Mouse (Mus musculus) limb, embryonic 15.5 days (tissue): ENCODE measurements around the gene Cd300ld2. TPM values are rescaled to one million over a fixed set of nuclear protein-coding genes. Genes with fewer than 3 reads are reported as not detected.
"Not testable (repeated sequence)": the region's sequence is repeated elsewhere in the genome, so short reads cannot be mapped to it uniquely, and the experiment has no call there.

Experiments used
- ATAC-seq: fragments of 200-750 bp; cut with Nextera tagmentation; 2 replicates; pipeline ENCODE4 v1.8.0; 2017; ENCODE audit warnings: low read depth, moderate TSS enrichment; ENCODE audit not compliant: insufficient number of reproducible peaks, low FRiP score, low TSS enrichment
- H3K27ac ChIP-seq: fragments of 300-500 bp; sonication (generic); 2 replicates; pipeline ENCODE4 v1.5.1; 2015; ENCODE audit warnings: moderate library complexity, mild to moderate bottlenecking, inconsistent platforms
- H3K27me3 ChIP-seq: fragments of 300-500 bp; sonication (generic); 2 replicates; pipeline ENCODE4 v1.6.1; 2015; ENCODE audit warnings: inconsistent platforms
- H3K36me3 ChIP-seq: fragments of 300-500 bp; sonication (generic); 2 replicates; pipeline ENCODE4 v1.6.1; 2015; ENCODE audit warnings: inconsistent platforms
- H3K4me1 ChIP-seq: fragments of 300-500 bp; sonication (generic); 2 replicates; pipeline ENCODE4 v1.6.1; 2015; ENCODE audit warnings: inconsistent platforms
- H3K4me2 ChIP-seq: fragments of 300-500 bp; sonication (generic); 2 replicates; pipeline ENCODE4 v1.6.1; 2015; ENCODE audit warnings: mild to moderate bottlenecking, inconsistent platforms
- H3K4me3 ChIP-seq: fragments of 300-500 bp; sonication (generic); 2 replicates; pipeline ENCODE4 v1.5.1; 2015; ENCODE audit warnings: mild to moderate bottlenecking, inconsistent platforms
- H3K9ac ChIP-seq: fragments of 300-500 bp; sonication (generic); 2 replicates; pipeline ENCODE4 v1.6.1; 2015; ENCODE audit warnings: inconsistent platforms
- H3K9me3 ChIP-seq: fragments of 300-500 bp; sonication (generic); 2 replicates; pipeline ENCODE4 v1.6.1; 2016; ENCODE audit warnings: inconsistent platforms
- WGBS: fragments of 180-500 bp; shearing (Covaris S2); methylation state at CpG from one replicate; pipeline ENCODE4 v1.1.7; 2015; 5-methylcytosine and 5-hydroxymethylcytosine counted together
- polyA plus RNA-seq: library from polyadenylated mRNA; unstranded; fragments of >200 nt; fragmentation: Nextera tagmentation; extraction: Ambion mirVana; gene quantifications from 2 replicates; pipeline ENCODE4 v1.2.1, GENCODE M21; 2015

Gene Cd300ld2
- not detected in 2 replicates for polyA plus RNA-seq

- no CpG with 5 or more reads among the region's 7 CpGs for WGBS
- not testable (repeated sequence) for H3K27me3 ChIP-seq, H3K4me3 ChIP-seq, H3K27ac ChIP-seq, H3K9me3 ChIP-seq, H3K9ac ChIP-seq, ATAC-seq, H3K36me3 ChIP-seq, H3K4me1 ChIP-seq, H3K4me2 ChIP-seq
Measured at GRCm38 (mm10) chr11:115016093-115016492, at the start of gene Cd300ld2. TSS of gene Cd300ld2 (minus strand) at chr11:115016193.

DNA sequence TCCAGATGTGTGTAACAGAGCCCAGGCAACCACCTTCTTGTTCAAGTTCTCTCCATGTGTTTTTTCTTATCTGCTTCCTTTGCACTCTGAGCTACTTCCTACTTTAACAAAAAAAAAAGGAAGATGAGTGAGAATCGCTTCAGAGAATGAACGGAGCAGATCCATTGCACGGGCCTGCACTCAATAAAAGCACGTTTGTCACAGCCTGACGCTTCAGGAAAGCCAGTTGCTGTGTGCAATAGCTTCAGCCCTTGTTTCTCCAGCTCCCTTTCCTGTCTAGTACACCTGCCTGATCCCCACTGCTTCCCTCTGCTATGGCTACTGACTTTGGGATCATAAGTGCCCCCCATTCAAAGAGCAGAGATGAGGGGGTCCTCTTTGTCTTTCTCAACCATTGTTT lies 46.1 kb upstream of the Cd300ld2 start, which contains the start of gene Cd300e:
Cd300e (minus strand) TSS at position 101 of the 400 bp plus-strand sequence.
- ATAC-seq, result no peak
- Histone ChIP-seq H3K9ac (no peak within 1 kb of the TSS), H3K27ac (no peak within 1 kb of the TSS), H3K4me3 (no peak within 1 kb of the TSS), H3K9me3 (no peaks in the 10 kb centered on the region), H3K36me3 (no peaks in the 10 kb centered on the region), H3K4me1 (no peaks in the 10 kb centered on the region), H3K27me3 (peaks cover 4% of the 10 kb centered on the region; the same call in 1 of the 2 replicates), H3K4me2 (no peak within 1 kb of the TSS)
- 35% methylated on average over 5 of the region's 5 CpGs for WGBS

DNA sequence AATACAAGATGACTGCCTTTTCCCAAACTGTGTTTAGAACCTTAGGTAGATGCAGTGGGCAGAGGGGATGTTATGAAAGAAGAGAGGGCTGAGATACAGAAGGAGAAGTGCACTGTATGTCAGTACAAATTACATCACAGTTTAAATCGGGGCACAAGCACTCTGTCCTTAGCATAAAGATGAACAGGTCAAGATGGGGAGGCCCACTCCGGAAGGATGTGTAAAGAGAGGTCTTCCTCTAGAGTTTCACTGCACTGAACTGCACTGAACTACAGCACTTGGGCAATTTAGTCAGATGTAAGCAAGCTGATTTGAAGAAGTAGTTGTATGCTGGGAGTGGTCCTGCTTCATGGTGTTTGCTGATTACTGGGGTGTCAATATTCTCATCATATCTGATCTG lies 43.8 kb upstream of the Cd300ld2 start:
- 82% methylated on average over 2 of the region's 2 CpGs for WGBS
- Histone ChIP-seq H3K9me3 (no peaks in the 10 kb centered on the region), H3K4me1 (no peaks in the 10 kb centered on the region), H3K27ac (no peak overlapping the region), H3K36me3 (no peaks in the 10 kb centered on the region), H3K9ac (no peak overlapping the region), H3K4me3 (no peak overlapping the region), H3K4me2 (no peak overlapping the region), H3K27me3 (peaks cover 4% of the 10 kb centered on the region; the same call in 1 of the 2 replicates)
- no peak for ATAC-seq

DNA sequence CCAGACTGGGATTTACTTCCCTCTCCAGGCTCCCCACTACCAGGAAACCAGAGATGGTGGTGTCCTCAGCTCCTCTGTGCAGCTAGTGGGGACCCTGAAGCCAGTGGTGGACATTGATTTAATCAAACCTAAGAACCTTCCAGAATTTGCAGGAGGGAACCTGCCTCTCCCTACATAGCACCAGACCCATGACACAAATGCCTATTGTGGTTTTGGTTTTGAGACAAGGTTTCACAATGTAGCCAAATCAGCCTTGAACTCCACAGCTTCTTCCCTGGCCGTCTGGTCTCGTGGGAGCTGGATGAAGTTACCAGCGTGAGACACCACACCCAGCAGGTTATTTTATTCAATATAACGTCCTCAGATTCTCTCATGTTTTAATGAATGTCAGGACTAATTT lies 42.7 kb upstream of the Cd300ld2 start:
- H3K27ac ChIP-seq, result no peak overlapping the region
- no peak overlapping the region for H3K4me3 ChIP-seq
- H3K9me3 ChIP-seq, result no peaks in the 10 kb centered on the region
- 79% methylated on average over 4 of the region's 4 CpGs for WGBS
- ATAC-seq, result no peak
- no peaks in the 10 kb centered on the region for H3K4me1 ChIP-seq
- H3K36me3 ChIP-seq, result no peaks in the 10 kb centered on the region
- no peak overlapping the region for H3K4me2 ChIP-seq
- 0 out of 2 replicates have a peak, but pooled peaks cover 4% of the 10 kb centered on the region for H3K27me3 ChIP-seq
- H3K9ac ChIP-seq, result no peak overlapping the region

DNA sequence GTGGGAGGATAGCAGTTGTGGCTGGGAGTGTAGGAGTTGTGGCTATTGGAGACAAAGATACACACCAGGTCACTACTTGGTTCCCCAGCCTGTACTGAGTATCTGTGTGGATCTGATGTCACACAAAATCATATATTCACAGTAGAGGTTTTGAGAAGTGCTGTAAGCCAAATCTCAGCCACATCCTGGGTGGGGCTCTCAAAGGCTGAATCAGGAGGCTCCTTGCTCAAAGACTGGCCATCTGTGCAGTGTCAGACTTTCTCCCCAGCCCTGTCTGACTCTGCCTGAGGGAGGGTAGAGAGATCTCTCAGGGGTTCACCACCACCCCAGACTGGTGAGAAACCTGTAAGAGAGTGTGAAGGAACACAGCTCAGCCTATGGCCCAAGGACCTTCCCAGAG lies 38.5 kb upstream of the Cd300ld2 start:
- no peak overlapping the region for H3K4me3 ChIP-seq

DNA sequence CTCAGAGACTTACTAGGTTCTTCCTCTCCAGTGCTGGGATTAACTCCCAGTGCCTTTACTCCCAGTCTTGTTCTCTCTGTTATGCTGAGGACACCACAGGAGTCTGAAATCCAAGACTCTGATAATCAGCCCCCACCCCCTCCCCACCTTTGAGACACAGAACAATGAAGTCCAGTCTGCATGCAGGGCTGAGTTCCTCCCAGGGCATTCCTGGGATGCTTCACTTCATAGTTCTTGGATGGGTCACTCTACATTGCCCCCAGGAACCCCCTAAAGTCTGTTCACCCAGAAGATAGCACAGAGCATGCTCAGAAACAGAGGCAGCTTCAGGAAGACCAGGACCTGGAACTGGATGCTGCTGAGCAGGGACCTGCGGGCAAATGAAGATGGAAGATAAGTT lies 37.0 kb upstream of the Cd300ld2 start:
- no peak overlapping the region for H3K4me2 ChIP-seq
- ATAC-seq, result no peak
- H3K4me1 ChIP-seq, result no peaks in the 10 kb centered on the region
- no peak overlapping the region for H3K27ac ChIP-seq
- no peaks in the 10 kb centered on the region for H3K36me3 ChIP-seq
- WGBS, result 83% methylated on average over 1 of the region's 1 CpGs
- no peak overlapping the region for H3K4me3 ChIP-seq
- no peaks in the 10 kb centered on the region for H3K27me3 ChIP-seq
- no peak overlapping the region for H3K9ac ChIP-seq
- H3K9me3 ChIP-seq, result no peaks in the 10 kb centered on the region

More for the DNA sequence above, 38.5 kb upstream of the Cd300ld2 start:
- no peak overlapping the region for H3K4me2 ChIP-seq
- H3K27me3 ChIP-seq, result no peaks in the 10 kb centered on the region
- H3K36me3 ChIP-seq, result no peaks in the 10 kb centered on the region
- no peak overlapping the region for H3K9ac ChIP-seq
- H3K4me1 ChIP-seq, result no peaks in the 10 kb centered on the region
- H3K9me3 ChIP-seq, result no peaks in the 10 kb centered on the region
- no peak for ATAC-seq
- no peak overlapping the region for H3K27ac ChIP-seq

GRCm38 (mm10) chr11:115052206-115052605 lies 36.2 kb upstream of the Cd300ld2 start:
- no peak overlapping the region for H3K4me3 ChIP-seq
- WGBS, result 2% methylated on average over 9 of the region's 9 CpGs
- no peaks in the 10 kb centered on the region for H3K27me3 ChIP-seq
- no peaks in the 10 kb centered on the region for H3K4me1 ChIP-seq
- no peaks in the 10 kb centered on the region for H3K36me3 ChIP-seq
- H3K9ac ChIP-seq, result no peak overlapping the region
- no peaks in the 10 kb centered on the region for H3K9me3 ChIP-seq
- H3K27ac ChIP-seq, result no peak overlapping the region
- no peak overlapping the region for H3K4me2 ChIP-seq
- ATAC-seq, result no peak

DNA sequence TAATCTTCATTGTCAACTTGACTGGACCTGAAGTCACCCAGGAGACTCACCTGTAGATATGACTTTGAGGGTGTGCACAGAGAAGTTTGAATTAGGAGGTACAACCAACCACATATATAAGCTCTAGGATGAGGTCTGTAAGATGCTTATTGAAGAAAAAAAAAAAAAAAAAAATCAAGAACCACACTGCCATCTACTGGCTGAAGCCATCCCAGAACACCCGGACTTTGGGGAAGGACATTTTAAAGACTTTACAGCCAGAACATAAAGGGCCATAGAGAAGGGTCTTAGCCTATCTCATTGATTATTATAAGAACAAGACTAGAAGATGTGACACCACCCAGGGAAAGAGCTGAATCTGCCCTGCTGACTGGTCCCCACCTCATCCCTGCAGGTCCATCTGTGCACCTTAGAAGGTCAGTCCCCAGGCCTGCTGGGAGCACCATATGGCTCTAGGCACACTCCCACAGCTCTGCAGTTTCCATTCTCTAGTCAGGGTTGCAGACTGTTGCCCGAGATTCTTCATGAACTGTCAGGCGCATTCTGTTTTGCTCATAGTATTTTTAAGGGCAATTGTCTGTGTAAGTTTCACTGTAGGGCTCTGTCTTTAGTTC lies 33.4 kb upstream of the Cd300ld2 start:
- Histone ChIP-seq H3K9ac (no peak overlapping the region), H3K4me2 (no peak overlapping the region), H3K4me1 (no peaks in the 10 kb centered on the region), H3K4me3 (no peak overlapping the region), H3K27ac (no peak overlapping the region), H3K9me3 (no peaks in the 10 kb centered on the region), H3K36me3 (no peaks in the 10 kb centered on the region), H3K27me3 (no peaks in the 10 kb centered on the region)
- WGBS, result 43% methylated on average over 3 of the region's 3 CpGs
- ATAC-seq, result no peak

- Histone ChIP-seq H3K4me2 (no peak within 1 kb of the TSS), H3K9me3 (no peaks in the 10 kb centered on the region), H3K4me1 (no peaks in the 10 kb centered on the region), H3K4me3 (no peak within 1 kb of the TSS), H3K9ac (no peak within 1 kb of the TSS), H3K36me3 (no peaks in the 10 kb centered on the region), H3K27ac (no peak within 1 kb of the TSS), H3K27me3 (no peaks in the 10 kb centered on the region)
- ATAC-seq, result no peak
- 80% methylated on average over 2 of the region's 2 CpGs for WGBS
Measured at GRCm38 (mm10) chr11:115048259-115048658, 32.3 kb upstream of the Cd300ld2 start, which contains the start of gene Cd300ld3. TSS of gene Cd300ld3 (minus strand) at chr11:115048409.

GRCm38 (mm10) chr11:115037669-115038068 lies 21.7 kb upstream of the Cd300ld2 start, which contains the start of gene Cd300ld5:
TSS of gene Cd300ld5 (minus strand) at chr11:115037769.
- H3K4me1 ChIP-seq, ATAC-seq, H3K27me3 ChIP-seq, H3K4me3 ChIP-seq, H3K36me3 ChIP-seq, H3K4me2 ChIP-seq, H3K27ac ChIP-seq, H3K9me3 ChIP-seq, H3K9ac ChIP-seq: not testable (repeated sequence)
- WGBS, result no CpG with 5 or more reads among the region's 6 CpGs

GRCm38 (mm10) chr11:115026912-115027311 lies 10.9 kb upstream of the Cd300ld2 start, which contains the start of gene Cd300ld4:
TSS of gene Cd300ld4 (minus strand) at chr11:115027012.
- not testable (repeated sequence) for H3K4me3 ChIP-seq, H3K4me2 ChIP-seq, H3K4me1 ChIP-seq, ATAC-seq, H3K27ac ChIP-seq, H3K27me3 ChIP-seq, H3K9me3 ChIP-seq, H3K36me3 ChIP-seq, H3K9ac ChIP-seq
- WGBS, result no CpG with 5 or more reads among the region's 6 CpGs

GRCm38 (mm10) chr11:115004070-115004469 lies 11.9 kb downstream of the Cd300ld2 start:
- Histone ChIP-seq H3K9me3 (no peaks in the 10 kb centered on the region), H3K4me1 (no peaks in the 10 kb centered on the region), H3K9ac (no peak overlapping the region), H3K27ac (no peak overlapping the region), H3K4me3 (no peak overlapping the region), H3K27me3 (no peaks in the 10 kb centered on the region), H3K4me2 (no peak overlapping the region), H3K36me3 (no peaks in the 10 kb centered on the region)
- no peak for ATAC-seq
- WGBS, result 80% methylated on average over 5 of the region's 5 CpGs
